11 mouse cellular contexts compared by ENCODE assay signal in genomic region chr10:68625752-68626151, GRCm38 (mm10).
DNase-seq lines count a peak whose midpoint lies in the region; ATAC-seq and TF ChIP-seq lines count a peak whose summit lies in the region.
"Had no signal": no experiment of that assay in that cellular context is flagged by ENCODE, and none has a peak within 500 bp of the region (broad histone marks: within the 10 kb centered on the region; RNA-seq: fewer than 3 reads in every experiment).

No protein-coding gene starts in this region.

- POLR2A ChIA-PET in Patski (lab: Charles Lee) = no interaction called here

- intact Hi-C loops in gastrocnemius, adult 2 months (cut with DNase I) = no loop called here

- ATAC-seq in Patski = no peak
- no peak for ATAC-seq in stomach, postnatal 0 days (ENCODE audit: low FRiP score, low TSS enrichment)
- ATAC-seq: hindbrain, embryonic 16.5 days had no signal

- no peaks in the 10 kb centered on the region for H3K9me3 ChIP-seq in stomach, postnatal 0 days (ENCODE audit: control insufficient read depth, low read length)
- H3K9me3 ChIP-seq: midbrain, embryonic 12.5 days; neural tube, embryonic 12.5 days had no signal

- no peaks in the 10 kb centered on the region for H3K36me3 ChIP-seq in stomach, postnatal 0 days (ENCODE audit: control insufficient read depth, insufficient read depth, low read length)
- H3K36me3 ChIP-seq: midbrain, embryonic 12.5 days; neural tube, embryonic 12.5 days had no signal

- H3K4me2 ChIP-seq in stomach, postnatal 0 days (replicated peaks; ENCODE audit: low read depth) = no peak overlapping the region
- H3K4me2 ChIP-seq: midbrain, embryonic 12.5 days; neural tube, embryonic 12.5 days had no signal

- H3K9ac ChIP-seq in stomach, postnatal 0 days (ENCODE audit: low read length) = no peak overlapping the region
- H3K9ac ChIP-seq: midbrain, embryonic 12.5 days; neural tube, embryonic 12.5 days had no signal

- no peak overlapping the region for H3K4me3 ChIP-seq in gastrocnemius, adult 2 months
- no peak overlapping the region for H3K4me3 ChIP-seq in lung, adult 2 months (replicated peaks; ENCODE audit: extremely low read depth, low read depth, low read length)
- H3K4me3 ChIP-seq in stomach, postnatal 0 days (ENCODE audit: low read depth, low read length) = no peak overlapping the region
- H3K4me3 ChIP-seq: midbrain, embryonic 12.5 days; neural tube, embryonic 12.5 days had no signal

- in situ Hi-C loops in Patski (cut with MboI; ENCODE audit: low pct_unique_long_range_greater_than_20kb) = no loop called here

- H3K27me3 ChIP-seq in Patski = no peaks in the 10 kb centered on the region
- no peaks in the 10 kb centered on the region for H3K27me3 ChIP-seq in stomach, postnatal 0 days (ENCODE audit: control insufficient read depth, insufficient read depth, low read length)
- H3K27me3 ChIP-seq: midbrain, embryonic 12.5 days; neural tube, embryonic 12.5 days had no signal

- peaks cover 6% of the 10 kb centered on the region for H3K4me1 ChIP-seq in lung, adult 2 months (ENCODE audit: control insufficient read depth, insufficient read depth, low read length)
- no peaks in the 10 kb centered on the region for H3K4me1 ChIP-seq in stomach, postnatal 0 days (replicated peaks; ENCODE audit: control insufficient read depth, insufficient read depth)
- H3K4me1 ChIP-seq: midbrain, embryonic 12.5 days; neural tube, embryonic 12.5 days had no signal

- no peak for TF ChIP-seq POLR2A in lung, adult 2 months (IDR thresholded peaks at IDR 0.05; ENCODE audit: borderline replicate concordance, extremely low read depth, low read depth, low read length)

- CTCF ChIA-PET in Patski (lab: Charles Lee) = interaction anchor here (1.2 to 1.3 kb wide), 2 partner anchors 11 to 14 kb away, joined by 3 read pairs; no protein-coding TSS in a partner anchor

- no peak overlapping the region for H3K27ac ChIP-seq in gastrocnemius, adult 2 months
- no peak overlapping the region for H3K27ac ChIP-seq in stomach, postnatal 0 days (replicated peaks)
- H3K27ac ChIP-seq: midbrain, embryonic 12.5 days; neural tube, embryonic 12.5 days had no signal

- TF ChIP-seq EP300 in stomach, postnatal 0 days (optimal IDR thresholded peaks at IDR 0.05) = no peak

- no peak for DNase-seq in gastrocnemius, adult 2 months
- no peak for DNase-seq in gastrocnemius, adult 18-20 months (ENCODE audit: low spot score)
- no peak for DNase-seq in lung, adult 2 months
- DNase-seq in lung, postnatal 25 days (ENCODE audit: low spot score) = no peak
- no peak for DNase-seq in Patski (ENCODE audit: low read depth, low spot score)
- DNase-seq in stomach, postnatal 0 days (ENCODE audit: low spot score) = no peak
- DNase-seq in adrenal gland, postnatal 36 days = no peak
- DNase-seq: thymus, adult 18-20 months had no signal

- peak; percentile 20; the same call in 1 of the 2 replicates for TF ChIP-seq CTCF in gastrocnemius, adult 2 months (IDR thresholded peaks at IDR 0.05)
- TF ChIP-seq CTCF in lung, adult 2 months (IDR thresholded peaks at IDR 0.05; ENCODE audit: insufficient read depth, low read length) = 0 out of 2 replicates have a peak, but pooled peaks have one; percentile 0
- TF ChIP-seq CTCF in Patski (IDR thresholded peaks at IDR 0.05) = peak; percentile 48
- peak; percentile 52 for TF ChIP-seq CTCF in stomach, postnatal 0 days (IDR thresholded peaks at IDR 0.05; ENCODE audit: low read depth)

- 37% methylated on average over 2 of the region's 2 CpGs for WGBS in lung, adult 2 months
- 46% methylated on average over 2 of the region's 2 CpGs for WGBS in stomach, postnatal 0 days

Comparison
In these comparisons a context has a peak if more than half of its experiments do, and no peak if none do; other contexts are left out.
1. CTCF ChIP-seq: peak in every context shown above with its lines; median percentile 52 in stomach, postnatal 0 days; 48 in Patski; 20 in gastrocnemius, adult 2 months; 0 in lung, adult 2 months.